Mouse (Mus musculus) induced T-regulatory cell, adult 2 months (primary cell): ENCODE measurements at regions not wholly inside any gene's neighbourhood (a gene's known extent, or its start where the extent isn't known, plus 50 kb on each side); places are given as distances from the start of the nearest gene placed in this dataset.

Experiments
- DNase-seq: peaks from one replicate; pipeline ENCODE4 v3.0.0-alpha.2; 2012; ENCODE audit warnings: low read depth

GRCm38 (mm10) chr14:110276192-110276591, 478.8 kb downstream of the Slitrk6 start:
- DNase-seq: no peak

DNA sequence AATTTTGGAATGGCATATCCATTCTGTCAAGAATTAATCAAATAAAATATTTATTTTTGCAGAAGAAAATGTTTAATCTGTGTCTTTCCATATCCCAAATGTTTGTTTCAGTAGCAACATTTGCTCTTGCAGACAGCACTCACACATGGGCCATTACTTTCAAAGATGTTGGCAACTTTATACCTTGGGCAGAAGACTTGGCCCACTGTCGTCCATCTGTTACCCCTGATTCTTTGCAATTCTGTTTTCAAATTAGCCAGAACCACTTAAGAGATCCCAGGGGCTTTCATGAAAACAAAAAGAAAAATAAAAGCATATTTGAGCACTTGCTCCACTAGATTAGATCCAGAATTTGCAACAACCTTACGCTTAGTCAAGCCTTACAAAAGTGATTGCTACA, 483.7 kb downstream of the Slitrk6 start:
- DNase-seq: no peak

DNA sequence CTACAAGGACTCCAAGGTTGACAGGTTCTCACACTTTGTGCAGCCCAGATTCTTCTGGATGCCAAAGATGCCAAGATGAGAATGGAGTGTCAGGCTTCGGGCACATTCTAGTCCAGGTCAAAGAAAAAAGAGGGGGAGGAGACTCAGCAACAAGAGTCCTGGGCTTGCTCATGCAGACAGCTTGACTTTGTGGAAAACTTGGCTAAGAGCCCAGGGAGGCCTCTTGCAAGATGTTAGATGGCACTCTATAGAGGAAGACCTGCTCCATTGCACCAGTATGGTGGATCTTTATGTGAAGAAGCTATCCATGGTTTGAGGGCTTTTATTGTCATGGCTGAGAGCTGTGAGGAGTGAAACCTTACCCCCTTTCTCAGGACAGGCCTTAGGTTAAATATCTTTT, 510.5 kb downstream of the Slitrk6 start:
- no peak for DNase-seq

DNA sequence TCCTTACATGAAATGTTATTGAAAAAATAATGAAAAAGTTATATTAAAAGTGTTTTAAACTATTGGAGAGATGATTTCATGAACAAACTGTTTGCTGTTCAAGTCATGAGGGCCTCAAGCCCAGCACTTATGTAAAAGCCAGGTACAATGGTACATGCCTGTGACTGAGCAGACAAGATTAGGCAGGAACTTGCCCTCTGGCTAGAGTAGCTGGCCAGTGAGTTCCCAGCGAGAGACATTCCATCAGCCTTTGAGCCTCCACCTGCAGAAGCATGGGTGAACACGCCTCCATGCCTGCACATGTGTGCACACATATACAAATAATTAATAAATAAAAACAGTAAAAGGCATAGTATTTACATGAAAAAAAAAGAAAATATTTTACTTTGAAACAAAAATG, 511.4 kb downstream of the Slitrk6 start:
- no peak for DNase-seq

DNA sequence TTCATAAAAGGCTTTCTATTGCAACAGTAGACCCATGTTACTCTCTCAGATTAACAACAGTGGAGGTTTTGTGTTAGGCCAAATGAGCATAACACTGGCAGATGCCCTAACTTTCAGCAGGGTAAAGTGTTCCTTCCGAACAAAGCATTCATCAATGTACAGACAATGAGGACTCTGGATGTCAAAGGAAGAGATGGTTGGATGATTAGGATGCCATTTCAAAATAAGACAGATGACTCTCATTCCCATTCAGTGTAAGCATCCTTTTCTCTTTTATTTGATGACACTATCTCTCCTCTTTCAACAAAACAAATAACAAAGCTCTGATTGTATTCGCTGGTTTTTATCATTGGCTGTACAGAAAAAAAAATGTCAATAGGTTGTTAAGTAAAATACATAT, 516.1 kb downstream of the Slitrk6 start:
- no peak for DNase-seq

GRCm38 (mm10) chr14:110224678-110225446, 530.1 kb downstream of the Slitrk6 start:
- no peak for DNase-seq

- no peak for DNase-seq
Observed at GRCm38 (mm10) chr14:110190987-110191607, 563.9 kb downstream of the Slitrk6 start.

- no peak for DNase-seq
Observed at GRCm38 (mm10) chr14:110190471-110190870, 564.5 kb downstream of the Slitrk6 start.

GRCm38 (mm10) chr14:110179166-110179565, 575.8 kb downstream of the Slitrk6 start:
- DNase-seq: no peak

DNA sequence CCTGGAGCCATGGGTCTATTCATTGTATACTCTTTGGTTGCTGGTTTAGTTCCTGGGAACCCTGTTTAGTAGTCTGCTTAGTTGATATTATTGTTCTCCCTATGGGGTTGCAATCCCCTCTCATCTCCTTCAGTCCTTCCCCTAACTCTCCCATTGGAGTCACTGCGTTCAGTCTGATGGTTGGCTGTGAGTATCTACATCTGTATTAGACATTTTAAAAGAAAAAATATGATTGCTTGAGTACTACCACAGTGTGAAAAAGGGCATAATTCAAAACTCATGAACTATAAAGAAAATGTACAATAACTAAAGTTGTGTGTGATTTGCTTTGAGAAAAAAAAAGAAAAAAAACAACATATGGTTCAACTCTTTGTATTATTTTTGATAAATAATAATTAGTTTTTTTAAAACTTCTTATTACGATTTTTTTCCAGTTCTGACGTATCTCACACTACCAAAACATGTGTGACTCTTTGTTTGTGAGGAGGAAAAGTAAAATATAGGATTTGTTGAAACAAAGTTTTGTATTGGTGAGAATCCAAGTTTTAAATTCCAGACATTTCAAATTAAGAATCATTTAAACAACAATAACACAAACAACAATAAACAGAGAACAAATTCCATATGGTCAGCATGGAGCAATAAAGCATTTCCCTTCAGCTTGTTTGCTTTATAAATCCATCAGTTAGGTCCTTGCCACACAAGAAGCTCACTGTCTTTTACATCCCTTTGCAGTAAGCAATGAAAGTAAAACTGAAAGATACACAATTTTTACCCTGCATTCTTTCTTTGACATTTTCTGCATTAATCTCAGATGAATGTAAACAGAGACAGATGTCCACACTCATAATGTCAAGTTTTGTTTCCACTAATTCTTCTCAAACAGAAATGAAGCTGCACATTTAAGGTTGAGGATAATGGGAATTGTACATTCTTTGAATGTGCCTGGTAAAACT, 583.5 kb downstream of the Slitrk6 start:
- no peak for DNase-seq

DNA sequence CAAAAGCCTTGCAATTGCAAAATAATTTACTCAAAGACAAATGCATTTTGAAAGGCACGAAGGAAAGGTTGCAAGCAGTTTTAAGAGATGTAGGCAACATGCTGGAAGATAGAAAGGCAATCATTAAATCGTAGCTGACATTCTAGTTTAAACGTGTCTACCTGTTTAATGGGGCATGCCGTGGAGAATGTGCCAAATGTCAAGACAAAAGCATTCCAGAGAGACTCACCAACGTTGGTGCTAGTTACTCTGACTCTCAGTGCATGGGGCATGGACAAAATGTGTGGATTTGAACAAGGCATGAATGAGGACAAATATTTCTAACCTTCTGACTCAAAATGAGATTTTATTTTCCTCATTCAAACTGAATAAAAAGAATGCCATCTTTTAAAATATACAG, 586.3 kb downstream of the Slitrk6 start:
- DNase-seq: no peak

DNA sequence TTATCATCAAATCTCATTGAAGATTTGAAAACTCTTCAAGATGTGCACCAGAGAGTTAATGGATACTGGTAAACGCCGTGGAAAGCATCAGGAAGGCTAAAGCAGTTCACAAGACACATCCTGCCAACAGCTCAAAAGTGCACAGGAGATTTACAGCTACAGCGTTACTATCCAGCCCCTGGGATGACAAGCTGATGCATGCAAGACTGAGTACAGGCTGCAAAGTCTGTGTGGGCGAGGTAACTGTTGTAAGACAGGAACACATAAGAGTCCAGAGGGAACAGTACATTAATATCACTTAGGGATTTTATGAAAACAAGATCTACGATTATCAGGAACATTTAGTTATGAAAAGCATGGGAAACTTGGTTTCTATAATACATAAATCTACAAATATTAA, 626.7 kb downstream of the Slitrk6 start:
- DNase-seq: no peak

DNA sequence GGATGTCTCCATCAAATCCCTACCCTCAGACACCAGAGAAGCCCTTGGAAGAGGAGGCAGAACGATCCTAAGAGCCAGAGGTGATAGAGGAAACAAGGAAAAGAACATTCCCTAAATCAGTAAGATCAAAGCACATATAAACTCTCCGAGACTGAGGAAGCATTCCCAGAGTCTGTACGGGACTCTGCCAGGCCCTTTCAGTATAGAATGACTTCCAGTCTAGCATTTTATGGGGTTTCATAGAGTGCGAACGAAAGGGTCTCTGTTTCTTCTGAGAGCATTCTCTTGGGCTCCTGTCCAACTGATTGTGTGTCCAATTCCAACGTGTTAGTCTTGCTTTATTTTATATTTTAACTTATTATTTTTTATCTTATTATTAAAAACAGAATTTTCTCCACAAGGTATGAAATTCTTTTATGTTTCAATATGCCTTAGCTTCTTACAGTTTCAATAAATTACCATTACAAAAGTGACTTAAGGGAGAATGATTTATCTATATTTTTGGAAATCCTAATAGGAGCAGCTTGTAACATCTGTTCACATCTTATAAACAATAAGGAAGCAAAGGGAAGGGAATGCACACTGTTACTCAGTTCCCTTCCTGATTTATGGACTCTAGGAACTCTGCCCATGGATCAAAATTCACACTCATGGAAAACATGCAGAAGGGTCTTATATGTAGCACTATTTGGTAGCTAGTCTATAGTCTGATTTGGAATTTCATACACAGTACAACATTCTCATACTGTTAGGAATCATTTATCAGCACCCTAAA, 628.8 kb downstream of the Slitrk6 start:
- no peak for DNase-seq

DNA sequence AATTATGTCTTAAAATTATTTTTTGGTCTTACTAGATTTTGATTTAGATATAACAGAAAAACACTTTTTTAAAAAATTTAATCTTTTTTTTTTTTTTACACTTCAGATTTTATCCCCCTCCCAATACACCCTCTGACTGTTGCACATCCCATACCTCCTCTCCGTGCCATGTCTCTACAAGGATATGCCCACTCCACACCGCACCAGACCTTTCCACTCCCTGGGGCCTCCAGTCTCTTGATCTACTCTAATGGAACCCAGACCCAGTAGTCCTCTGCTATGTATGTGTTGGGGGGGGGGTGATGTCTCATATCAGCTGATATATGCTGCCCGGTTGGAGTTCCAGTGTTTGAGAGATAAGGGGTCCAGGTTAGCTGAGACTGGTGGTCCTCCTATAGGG, 632.2 kb downstream of the Slitrk6 start:
- no peak for DNase-seq

DNA sequence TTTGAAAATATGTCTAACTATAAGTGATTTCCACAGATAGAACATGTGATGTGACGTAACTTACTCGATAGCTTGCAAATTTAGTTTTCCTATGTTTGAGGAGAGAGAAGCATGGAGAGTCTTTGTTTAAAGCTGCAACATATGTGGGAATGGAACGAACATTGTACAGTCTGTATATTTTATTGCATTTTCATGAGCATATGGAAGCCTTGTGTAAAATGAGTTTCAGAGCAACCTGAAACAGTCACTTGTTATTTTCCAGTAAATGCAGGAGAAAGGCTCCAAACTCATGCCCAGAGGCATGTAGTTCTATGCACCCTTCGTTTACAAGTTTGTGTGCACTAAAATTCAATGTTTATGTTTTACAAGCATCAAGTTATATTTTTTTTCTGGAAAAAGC, 639.4 kb downstream of the Slitrk6 start:
- no peak for DNase-seq

- DNase-seq: no peak
Observed at GRCm38 (mm10) chr14:110100852-110101251, 654.1 kb downstream of the Slitrk6 start.

GRCm38 (mm10) chr14:110078351-110078750, 676.6 kb downstream of the Slitrk6 start:
- no peak for DNase-seq

GRCm38 (mm10) chr14:110047748-110048147, 707.2 kb downstream of the Slitrk6 start:
- DNase-seq: no peak

DNA sequence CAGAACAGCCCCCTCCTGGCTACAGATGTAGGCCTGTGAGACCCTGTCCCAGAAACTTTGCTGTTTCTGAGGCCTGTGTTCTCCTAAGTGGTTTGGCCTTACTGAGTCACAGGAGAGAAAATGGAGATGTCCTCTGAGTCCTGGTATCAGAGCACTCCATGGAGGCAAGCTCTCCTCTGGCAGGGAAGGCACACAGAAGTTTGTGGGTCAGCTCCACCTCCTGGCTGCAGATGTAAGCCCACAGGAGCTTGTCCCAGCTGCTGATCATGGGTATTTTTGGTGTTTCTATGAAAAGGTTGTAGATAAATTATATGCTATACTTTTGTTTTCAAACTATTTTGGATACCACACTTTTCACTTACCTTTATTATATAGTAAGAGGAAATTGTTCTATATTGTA, 711.7 kb downstream of the Slitrk6 start:
- DNase-seq: no peak

GRCm38 (mm10) chr14:110021812-110022211, 733.1 kb downstream of the Slitrk6 start:
- no peak for DNase-seq

DNA sequence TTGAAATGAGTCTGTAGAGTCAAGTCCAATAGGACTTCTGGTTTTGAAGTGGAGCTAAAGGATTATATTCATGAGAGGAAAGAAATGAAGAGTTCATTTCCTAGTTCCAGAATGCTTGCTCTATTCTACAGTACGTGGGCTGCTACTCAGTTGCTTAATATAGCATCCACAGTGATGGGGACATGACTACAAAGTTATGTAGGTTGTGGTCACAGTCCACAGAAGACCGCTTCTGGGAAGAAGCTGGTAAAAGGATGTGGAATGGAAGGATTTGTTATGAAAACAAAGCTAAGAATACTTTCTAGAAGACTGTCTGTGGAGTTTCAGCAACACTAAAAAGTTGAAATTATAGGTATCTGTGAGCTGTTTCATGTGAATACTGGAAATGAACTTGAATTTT, 739.8 kb downstream of the Slitrk6 start:
- DNase-seq: no peak

DNA sequence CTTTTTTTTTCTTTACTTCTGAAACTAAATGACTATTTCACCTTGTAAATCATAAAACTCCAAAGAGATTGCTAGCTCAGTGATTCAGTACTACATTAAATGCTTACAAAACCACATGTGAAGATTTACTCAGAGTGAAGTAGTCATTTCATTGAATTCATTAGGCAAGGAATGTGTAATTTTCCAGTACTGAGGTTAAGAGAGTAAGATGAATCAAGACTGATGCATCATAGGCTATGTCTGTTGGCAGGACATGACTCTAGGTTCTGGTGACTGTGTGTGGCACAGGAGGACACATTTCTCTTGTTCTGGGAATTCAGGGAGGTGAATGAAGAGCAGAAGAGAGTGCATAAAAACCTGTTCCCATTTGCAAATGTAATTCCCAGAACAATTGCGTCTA, 741.7 kb downstream of the Slitrk6 start:
- no peak for DNase-seq
